Mouse (Mus musculus): ENCODE measurements around the gene Serpina3g.

- TF ChIP-seq CTCF (IDR thresholded peaks at IDR 0.05; ENCODE audit: low read depth, low read length) (no peak), POLR2AphosphoS5 (IDR thresholded peaks at IDR 0.05; ENCODE audit: insufficient replicate concordance, low read depth, low read length) (no peak)
Observed at GRCm38 (mm10) chr12:104279056-104279435, 43.0 kb downstream of the Serpina3g start.

Measured in G1E (cell line).